Mouse (Mus musculus) left cerebral cortex, adult 2 months (tissue): ENCODE data around the gene Mboat2. TPM values are rescaled to one million over a fixed set of nuclear protein-coding genes. Genes with fewer than 3 reads are reported as not detected.

Experiments
- DNase-seq, 2 experiments: peaks; one replicate each; pipeline ENCODE4 v3.0.0; 2021 to 2022; ENCODE audit warnings: low spot score in 2 of 2, mixed read lengths in 1 of 2; ENCODE audit errors: extremely low spot score in 1 of 2
- H3K27ac ChIP-seq: fragments of 200-600 bp; 2 replicates; pipeline ENCODE4 v1.8.1; 2022
- H3K4me3 ChIP-seq: fragments of 200-600 bp; 2 replicates; pipeline ENCODE4 v1.8.1; 2022
- CTCF ChIP-seq: fragments of 200-600 bp; IDR thresholded peaks from 2 replicates; pipeline ENCODE4 v1.8.1; 2022; ENCODE audit warnings: antibody characterized with exemption, mild to moderate bottlenecking, moderate library complexity
- intact Hi-C: fragments of 180-260 bp; cut with DNase I; formaldehyde crosslinking; loops from one replicate; pipeline ENCODE4 v1.15.1; 2025
- long read RNA-seq, 2 experiments: library from polyadenylated mRNA; stranded (forward); transcript quantifications; one replicate each; pipeline ENCODE4 v2.0.0; 2021; ENCODE audit warnings: borderline mapping rate in 2 of 2
- total RNA-seq, 2 experiments: library from RNA; stranded (reverse); gene quantifications; 2 replicates each; pipeline ENCODE4 v1.2.3; 2021

Gene Mboat2
- 10 to 100 TPM; 78.7 to 85.3 TPM for total RNA-seq
- long read RNA-seq, experiment 1, full-length matches to known transcripts, result 22 of 43 reads
- long read RNA-seq, experiment 1, partial matches to known transcripts, result 1 of 43 reads
- long read RNA-seq, experiment 1, other reads (novel, unspliced or antisense), result 20 of 43 reads
- long read RNA-seq, experiment 2, full-length matches to known transcripts, result 13 of 22 reads
- long read RNA-seq, experiment 2, partial matches to known transcripts, result 4 of 22 reads
- long read RNA-seq, experiment 2, other reads (novel, unspliced or antisense), result 5 of 22 reads

GRCm38 (mm10) chr12:24830766-24831152 is at the start of gene Mboat2:
Gene Mboat2 (plus strand): TSS chr12:24830879.
- DNase-seq, result peak in 1 of 2 experiments; percentile 51
- Histone ChIP-seq H3K4me3 (peak within 1 kb of the TSS; percentile 96), H3K27ac (peak within 1 kb of the TSS; percentile 95)
- no peak for TF ChIP-seq CTCF
- intact Hi-C loops, result loop anchor here (2.0 to 5.0 kb wide), 4 partner anchors 42 to 117 kb away; no protein-coding TSS in a partner anchor

- intact Hi-C loops, result no loop called here
- TF ChIP-seq CTCF, result no peak
- H3K27ac ChIP-seq, result no peak overlapping the region
- DNase-seq, result no peak
- no peak overlapping the region for H3K4me3 ChIP-seq
Observed at GRCm38 (mm10) chr12:24783735-24784134, 46.9 kb upstream of the Mboat2 start.

GRCm38 (mm10) chr12:24785882-24786281 is 44.8 kb upstream of the Mboat2 start:
- DNase-seq, result no peak
- intact Hi-C loops, result no loop called here
- no peak overlapping the region for H3K4me3 ChIP-seq
- no peak for TF ChIP-seq CTCF
- no peak overlapping the region for H3K27ac ChIP-seq

GRCm38 (mm10) chr12:24786316-24786715 is 44.4 kb upstream of the Mboat2 start:
- Histone ChIP-seq H3K27ac (no peak overlapping the region), H3K4me3 (no peak overlapping the region)
- no peak for TF ChIP-seq CTCF
- no peak for DNase-seq
- intact Hi-C loops, result no loop called here

- Histone ChIP-seq H3K27ac (no peak overlapping the region), H3K4me3 (no peak overlapping the region)
- intact Hi-C loops, result no loop called here
- no peak for DNase-seq
- TF ChIP-seq CTCF, result no peak
Observed at GRCm38 (mm10) chr12:24789659-24790058, 41.0 kb upstream of the Mboat2 start.

- intact Hi-C loops, result no loop called here
- no peak for TF ChIP-seq CTCF
- H3K4me3 ChIP-seq, result no peak overlapping the region
- H3K27ac ChIP-seq, result no peak overlapping the region
- no peak for DNase-seq
Observed at GRCm38 (mm10) chr12:24811230-24811629, 19.4 kb upstream of the Mboat2 start.

GRCm38 (mm10) chr12:24811906-24812305 is 18.8 kb upstream of the Mboat2 start:
- no peak for TF ChIP-seq CTCF

GRCm38 (mm10) chr12:24822831-24823230 is 7.8 kb upstream of the Mboat2 start:
- TF ChIP-seq CTCF, result no peak
- intact Hi-C loops, result no loop called here
- Histone ChIP-seq H3K27ac (no peak overlapping the region), H3K4me3 (no peak overlapping the region)
- no peak for DNase-seq

More at GRCm38 (mm10) chr12:24811906-24812305, 18.8 kb upstream of the Mboat2 start:
- intact Hi-C loops, result no loop called here
- H3K27ac ChIP-seq, result no peak overlapping the region
- no peak overlapping the region for H3K4me3 ChIP-seq
- no peak for DNase-seq

GRCm38 (mm10) chr12:24823636-24824354 is 6.9 kb upstream of the Mboat2 start:
- intact Hi-C loops, result no loop called here
- no peak overlapping the region for H3K27ac ChIP-seq
- no peak overlapping the region for H3K4me3 ChIP-seq
- no peak for DNase-seq
- no peak for TF ChIP-seq CTCF

GRCm38 (mm10) chr12:24830086-24830485 is 593 bp upstream of the Mboat2 start:
- no peak for DNase-seq
- Histone ChIP-seq H3K4me3 (peak overlapping the region; percentile 96), H3K27ac (peak overlapping the region; percentile 95)
- intact Hi-C loops, result loop anchor here (2.0 to 5.0 kb wide), 4 partner anchors 43 to 117 kb away; no protein-coding TSS in a partner anchor
- no peak for TF ChIP-seq CTCF

- TF ChIP-seq CTCF, result peak; percentile 14
- Histone ChIP-seq H3K4me3 (peak overlapping the region; percentile 96), H3K27ac (peak overlapping the region; percentile 95)
- peak; percentile 86 to 93 for DNase-seq
- intact Hi-C loops, result loop anchor here (2.0 to 5.0 kb wide), 4 partner anchors 41 to 117 kb away; no protein-coding TSS in a partner anchor
Observed at GRCm38 (mm10) chr12:24831153-24831963, 679 bp downstream of the Mboat2 start.

- Histone ChIP-seq H3K27ac (peak overlapping the region; percentile 93), H3K4me3 (peak overlapping the region; percentile 96)
- no peak for DNase-seq
- no peak for TF ChIP-seq CTCF
- intact Hi-C loops, result loop anchor here (2.0 to 5.0 kb wide), 4 partner anchors 41 to 117 kb away; no protein-coding TSS in a partner anchor
Observed at GRCm38 (mm10) chr12:24831964-24832427, 1.3 kb downstream of the Mboat2 start.
